Mouse (Mus musculus) kidney, postnatal 4 days (tissue): ENCODE measurements around the gene Cntnap1.

ENCODE experiments used
- DNase-seq, 2 experiments: peaks; one replicate each; pipeline ENCODE4 v3.0.0; 2021; ENCODE audit warnings: mixed read lengths in 2 of 2

The Cntnap1 gene

DNA sequence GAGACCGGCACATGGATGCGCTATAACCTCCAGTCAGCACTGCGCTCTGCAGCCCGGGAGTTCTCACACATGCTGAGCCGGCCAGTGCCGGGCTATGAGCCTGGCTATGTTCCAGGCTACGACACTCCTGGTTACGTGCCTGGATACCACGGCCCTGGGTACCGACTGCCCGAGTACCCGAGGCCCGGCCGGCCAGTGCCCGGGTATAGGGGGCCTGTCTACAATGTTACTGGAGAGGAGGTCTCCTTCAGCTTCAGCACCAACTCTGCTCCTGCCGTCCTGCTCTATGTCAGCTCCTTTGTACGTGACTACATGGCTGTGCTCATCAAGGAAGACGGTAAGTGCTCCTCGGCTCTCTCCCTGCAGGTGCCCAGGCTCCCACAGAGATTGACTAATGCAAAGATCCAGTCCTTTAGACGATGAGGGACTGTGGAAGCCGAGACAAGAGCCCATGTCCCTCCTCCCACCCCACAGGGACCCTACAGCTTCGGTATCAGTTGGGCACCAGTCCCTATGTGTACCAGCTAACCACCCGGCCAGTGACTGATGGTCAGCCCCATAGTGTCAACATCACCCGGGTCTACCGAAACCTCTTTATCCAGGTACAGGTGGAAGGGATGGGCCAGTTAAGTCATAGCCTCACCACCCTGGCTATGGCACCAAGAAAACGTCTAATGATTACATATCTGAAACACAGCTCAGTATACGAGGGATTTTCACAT lies 16.4 kb downstream of the Cntnap1 start:
- no peak for DNase-seq

DNA sequence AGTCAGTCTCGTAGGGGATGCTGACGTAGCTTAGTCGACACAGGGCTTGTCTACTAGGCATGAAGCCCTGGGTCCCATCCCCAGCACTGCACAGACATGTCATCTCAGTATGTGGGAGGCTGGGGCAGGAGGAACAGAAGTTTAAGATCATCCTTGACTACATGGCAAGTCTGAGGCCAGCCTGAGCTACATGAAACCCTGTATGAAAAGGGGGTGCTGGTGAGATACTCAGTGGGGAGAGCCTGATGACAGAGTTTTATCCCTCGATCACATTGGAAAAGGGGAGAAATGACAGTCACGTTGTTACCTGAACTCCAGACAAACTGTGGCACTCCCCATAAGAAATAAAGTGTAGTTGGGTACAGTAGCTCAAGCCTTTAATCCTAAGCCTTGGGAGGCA lies 17.2 kb downstream of the Cntnap1 start:
- DNase-seq, result no peak

DNA sequence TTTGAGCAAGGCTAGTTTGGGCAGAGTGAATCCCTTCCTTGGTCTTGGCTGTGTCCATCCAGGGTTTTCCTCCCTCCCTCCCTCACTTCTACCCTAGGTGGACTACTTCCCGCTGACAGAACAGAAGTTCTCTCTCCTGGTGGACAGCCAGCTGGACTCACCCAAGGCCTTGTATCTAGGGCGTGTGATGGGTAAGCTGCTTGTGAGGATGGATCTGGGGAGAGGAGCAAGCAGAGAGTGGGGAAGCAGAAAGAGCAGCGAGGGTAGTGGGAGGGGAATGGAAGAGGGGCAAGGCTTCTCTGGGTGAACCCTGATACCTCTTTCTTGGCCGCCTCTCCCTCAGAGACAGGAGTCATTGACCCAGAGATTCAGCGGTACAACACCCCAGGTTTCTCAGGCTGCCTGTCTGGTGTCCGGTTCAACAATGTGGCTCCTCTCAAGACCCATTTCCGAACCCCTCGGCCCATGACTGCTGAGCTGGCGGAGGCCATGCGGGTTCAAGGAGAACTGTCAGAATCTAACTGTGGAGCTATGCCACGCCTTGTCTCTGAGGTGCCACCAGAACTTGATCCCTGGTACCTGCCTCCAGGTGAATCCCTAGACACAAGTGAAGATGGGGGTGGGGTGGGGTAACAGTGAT lies 18.0 kb downstream of the Cntnap1 start:
- DNase-seq, result no peak

DNA sequence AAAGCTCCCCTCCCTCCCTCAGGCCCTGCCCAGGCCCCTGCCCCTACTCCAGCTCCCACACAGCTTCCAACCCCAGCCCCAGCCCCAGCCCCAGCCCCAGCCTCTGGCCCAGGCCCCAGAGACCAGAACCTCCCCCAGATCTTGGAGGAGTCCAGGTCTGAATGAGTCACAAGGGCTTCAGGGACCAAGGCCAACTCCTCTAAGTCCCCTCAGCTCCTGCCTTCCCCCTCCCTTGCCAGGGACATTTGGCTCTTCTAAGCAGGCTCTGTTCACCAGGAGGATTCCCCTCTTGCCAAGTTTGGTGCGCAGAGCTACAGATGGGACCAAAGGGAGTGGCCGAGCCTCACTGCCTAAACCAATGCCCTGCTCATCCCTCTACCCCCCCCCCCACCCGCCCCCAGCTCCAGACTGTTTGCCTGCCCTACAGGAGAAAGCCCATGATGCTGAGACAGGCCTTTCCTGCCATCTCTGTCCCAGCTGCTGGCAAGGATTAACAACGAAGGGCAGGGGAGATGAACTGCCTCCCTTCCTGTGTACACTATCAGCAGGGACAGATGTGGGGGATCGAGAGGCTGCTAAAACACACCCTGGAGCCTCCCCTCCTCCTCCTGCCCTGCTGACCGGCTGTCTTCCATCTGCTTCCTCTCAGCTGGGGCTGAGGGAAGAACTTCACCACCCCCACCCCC lies 19.3 kb downstream of the Cntnap1 start:
- peak; percentile 73 to 82 for DNase-seq

DNA sequence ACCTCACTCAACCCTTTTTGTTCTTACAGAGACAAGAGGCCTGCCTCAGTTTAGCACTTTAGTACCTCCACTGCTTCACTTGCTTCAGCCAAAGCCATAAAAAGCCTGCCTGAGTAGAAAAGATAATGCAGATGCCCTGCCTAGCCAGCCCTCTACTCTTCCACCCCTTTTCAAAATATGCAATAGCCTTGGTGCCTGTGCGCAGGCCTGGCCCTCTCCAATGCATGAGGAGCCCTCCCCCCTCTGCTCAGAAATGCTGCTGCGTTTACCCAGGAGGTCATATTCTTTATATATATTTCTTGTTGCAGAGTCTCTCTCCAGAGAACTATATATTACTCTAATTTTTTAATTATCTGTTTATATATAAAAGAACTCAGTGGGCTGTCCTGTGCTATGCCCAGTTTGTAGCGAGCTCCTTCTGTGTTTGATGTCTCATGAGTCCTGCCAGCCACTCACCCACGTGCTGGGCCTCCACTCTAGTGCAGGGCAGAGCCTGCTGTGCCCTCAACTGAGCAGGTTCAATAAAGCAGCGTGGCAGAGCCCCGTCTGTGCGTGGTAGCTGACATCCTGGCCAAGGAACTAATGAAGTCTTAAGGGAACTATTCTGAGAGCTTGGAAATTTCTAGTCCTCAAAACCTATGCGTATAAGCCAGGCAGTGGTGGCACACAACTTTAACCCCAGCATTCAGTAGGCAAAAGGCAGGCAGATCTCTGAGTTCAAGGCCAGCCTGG lies 20.0 kb downstream of the Cntnap1 start:
- peak in 1 of 2 experiments; percentile 57 for DNase-seq

DNA sequence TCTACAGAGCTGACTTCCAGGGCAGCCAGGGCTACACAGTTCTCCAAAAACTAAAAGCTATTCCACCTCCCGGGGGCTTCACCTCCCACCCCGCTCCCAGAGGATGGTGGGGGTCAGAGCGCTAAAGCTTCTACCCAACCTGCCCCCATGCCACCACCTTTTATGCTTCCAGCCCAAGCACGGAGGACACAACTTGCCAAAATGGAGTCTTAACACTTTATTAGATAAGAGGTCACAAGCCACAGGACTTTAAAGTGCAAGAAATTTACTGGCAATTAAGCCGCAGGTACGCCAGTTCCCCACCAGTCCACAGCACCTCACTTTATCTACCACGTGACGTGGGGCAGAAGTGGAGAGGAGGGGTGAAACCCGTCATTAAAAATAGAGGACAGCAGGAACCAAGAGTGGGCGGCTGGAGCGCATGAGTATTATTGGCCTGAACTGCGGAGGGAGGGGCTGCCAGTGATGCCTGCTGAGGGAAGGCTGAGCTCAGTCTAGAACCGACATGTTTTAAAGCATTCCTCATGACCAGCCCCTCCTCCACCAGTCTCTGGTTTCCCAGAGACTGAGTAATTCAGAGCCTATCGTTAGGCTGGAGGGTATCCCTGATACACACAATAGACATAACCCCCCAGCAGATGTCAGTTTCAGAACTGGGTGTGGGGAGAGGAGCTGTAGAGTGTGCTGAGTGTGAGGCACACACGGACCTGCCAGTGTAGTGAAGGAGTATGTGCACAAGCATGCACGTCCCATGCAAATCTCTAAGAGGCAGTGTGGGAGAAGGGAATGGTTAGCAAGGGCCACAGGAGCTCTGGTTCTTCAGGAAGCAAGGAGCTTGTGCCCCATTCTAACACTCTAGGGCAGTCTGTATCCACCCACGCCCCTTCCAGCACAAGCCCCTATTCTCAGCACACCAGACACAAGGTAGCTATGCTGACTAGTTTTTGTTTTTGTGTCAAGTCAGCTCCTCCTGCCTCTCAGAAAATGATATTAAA lies 20.9 kb downstream of the Cntnap1 start:
- DNase-seq, result peak in 1 of 2 experiments; percentile 44

DNA sequence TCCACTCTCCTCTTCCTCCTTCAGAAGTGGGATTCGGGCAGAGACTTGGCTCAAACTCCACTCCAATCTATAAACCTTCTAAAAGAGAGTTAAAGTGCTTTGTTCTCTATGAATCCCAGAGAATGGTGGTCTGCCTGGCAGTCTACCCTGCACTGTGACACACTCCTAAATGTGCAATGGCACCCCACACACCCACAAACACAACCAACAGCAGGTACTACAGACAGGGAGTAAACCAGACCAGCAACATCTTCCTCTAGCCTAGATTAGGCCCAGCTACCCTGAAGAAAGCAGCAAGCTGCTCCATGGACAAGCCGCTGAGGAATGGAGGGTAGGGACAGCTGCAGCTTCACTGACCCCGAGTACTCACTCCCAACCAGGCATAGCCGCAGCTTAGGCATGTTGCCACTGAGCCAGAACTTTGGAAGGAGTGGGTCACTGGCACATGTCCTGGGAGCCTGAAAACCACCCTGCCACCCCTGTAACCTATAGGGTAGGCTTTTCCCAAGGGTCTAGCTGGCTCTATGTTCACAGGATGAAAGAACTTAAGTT lies 21.7 kb downstream of the Cntnap1 start:
- DNase-seq, result no peak

DNA sequence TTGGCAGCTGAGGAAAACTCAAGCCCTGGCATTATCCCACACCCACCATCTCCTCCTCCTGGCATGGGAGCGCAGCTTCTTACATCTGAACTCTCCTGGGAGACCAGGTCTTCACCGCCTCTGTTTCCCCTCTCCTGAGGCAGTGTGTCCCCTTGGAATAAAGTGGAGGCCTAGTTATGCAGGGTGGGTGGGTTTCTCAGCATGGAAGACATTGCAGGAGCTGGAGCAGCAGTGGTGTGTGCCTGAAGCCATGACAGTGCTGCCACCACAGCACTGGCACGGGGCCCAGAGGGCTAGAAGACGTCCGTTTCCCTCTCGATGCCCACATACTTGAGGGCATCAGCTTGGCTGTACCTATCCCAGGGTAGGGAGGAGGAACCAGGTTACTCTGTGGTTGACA lies 22.3 kb downstream of the Cntnap1 start:
- DNase-seq, result no peak

DNA sequence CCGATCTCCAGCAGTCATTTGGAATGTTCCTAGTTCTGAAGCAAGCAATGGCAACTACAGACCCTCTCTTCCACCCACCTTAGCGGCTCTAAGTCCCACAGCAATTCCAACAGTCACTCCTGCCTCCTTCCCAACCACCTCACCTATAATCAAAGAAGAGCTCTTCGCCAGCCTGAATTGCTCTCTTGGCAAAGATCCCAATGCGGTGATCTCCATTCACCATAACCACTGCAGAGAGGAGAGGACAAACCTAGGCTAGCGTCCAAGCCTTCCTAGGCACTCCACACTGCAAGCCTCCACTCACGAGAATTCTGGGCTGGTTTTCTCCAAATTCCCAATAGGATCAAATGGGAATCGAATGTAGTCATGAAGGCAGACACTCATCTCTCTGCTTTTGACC lies 22.8 kb downstream of the Cntnap1 start:
- no peak for DNase-seq

DNA sequence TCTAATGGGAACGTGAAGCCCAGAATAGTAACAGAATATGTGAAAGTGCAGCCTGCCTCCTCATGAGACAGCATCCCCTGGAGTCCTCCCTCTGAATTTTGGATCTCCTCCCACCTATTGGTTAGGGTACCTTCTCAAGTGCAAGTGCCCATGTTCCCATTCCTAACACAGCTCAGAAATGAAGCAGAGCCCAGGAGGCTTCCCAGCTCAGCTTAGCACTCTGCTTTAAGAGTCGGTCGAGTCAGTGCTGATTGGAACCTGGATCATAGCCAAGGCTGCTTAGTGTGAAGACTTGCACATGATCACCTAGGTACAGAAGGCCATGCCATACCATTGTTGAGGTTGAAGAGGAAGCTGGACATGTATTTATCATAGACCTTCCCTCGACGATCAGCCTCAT lies 23.8 kb downstream of the Cntnap1 start:
- DNase-seq, result no peak

DNA sequence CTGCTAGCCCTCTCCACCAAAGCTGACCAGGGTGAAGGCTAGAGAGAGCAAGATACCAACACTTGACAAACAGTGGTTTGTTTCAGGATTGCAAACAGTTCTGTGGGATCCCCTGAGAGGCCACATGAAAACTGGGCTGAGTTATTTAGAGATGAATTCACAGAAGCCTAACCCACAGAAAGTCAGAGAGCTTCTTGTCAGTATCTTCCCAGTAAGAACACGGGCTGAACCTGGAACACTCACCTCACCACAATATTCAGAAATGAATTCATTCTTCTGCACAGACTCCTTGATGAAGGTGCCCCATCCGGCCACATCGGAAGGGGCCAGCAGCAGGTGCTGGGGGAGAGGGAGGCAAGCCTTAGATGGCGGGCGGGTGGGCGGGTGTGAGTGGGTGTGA lies 24.3 kb downstream of the Cntnap1 start:
- DNase-seq, result no peak

DNA sequence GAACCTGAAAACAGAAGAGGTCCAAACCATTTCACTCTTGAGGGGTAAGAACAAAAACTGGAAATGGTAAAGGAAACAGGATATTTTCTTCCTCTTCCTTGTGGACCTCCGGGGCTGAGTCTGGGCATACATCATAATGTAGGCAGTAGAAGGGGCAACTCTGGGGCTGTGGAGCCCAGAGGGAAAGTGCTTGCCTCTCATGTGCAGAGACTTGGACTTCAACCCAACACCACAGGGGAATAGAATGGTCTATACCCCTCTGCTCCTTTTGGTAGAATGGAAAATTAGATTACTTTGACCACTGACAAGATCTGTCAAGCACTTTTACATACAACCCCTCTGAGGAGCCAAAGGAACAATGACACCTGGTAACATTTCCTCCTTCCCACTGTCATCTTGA lies 24.8 kb downstream of the Cntnap1 start:
- DNase-seq, result no peak

DNA sequence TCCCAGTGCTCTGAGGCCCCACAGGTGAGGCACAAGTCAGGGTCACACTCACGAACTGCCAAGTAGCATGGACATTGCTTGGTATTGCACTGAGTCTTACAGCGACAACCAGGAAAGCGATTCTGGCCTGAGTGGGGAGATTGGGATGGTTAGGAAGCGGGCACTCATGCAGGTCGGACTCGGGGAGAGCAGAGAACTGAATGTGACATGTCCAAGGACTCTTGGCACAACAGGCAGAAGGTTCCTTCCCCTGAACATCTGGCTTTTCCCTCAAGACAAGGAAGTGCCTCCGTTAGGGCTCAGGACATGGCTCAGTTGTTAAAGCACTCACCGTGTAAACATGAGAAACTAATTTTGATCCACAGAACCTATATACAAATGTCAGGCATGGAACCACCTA lies 25.2 kb downstream of the Cntnap1 start:
- DNase-seq, result no peak

DNA sequence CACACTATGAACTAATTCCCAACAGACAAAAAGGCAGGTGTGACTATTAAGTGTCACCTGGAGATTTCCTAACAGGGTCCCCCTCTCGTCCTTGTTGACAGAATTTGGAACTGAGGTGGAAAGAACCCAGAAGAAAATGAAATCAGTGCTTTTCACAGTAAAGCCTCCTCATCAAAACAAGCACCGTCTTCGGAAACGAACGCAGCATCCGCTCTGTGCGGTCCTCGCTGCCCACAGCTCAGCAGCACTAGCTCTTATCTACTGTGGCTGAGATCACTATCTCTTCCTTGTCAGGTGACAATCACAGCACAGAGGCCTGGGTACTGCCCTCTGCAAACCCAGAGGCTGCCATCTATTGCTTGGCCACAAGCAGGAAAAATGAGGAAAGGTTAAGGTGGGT lies 25.9 kb downstream of the Cntnap1 start:
- no peak for DNase-seq

DNA sequence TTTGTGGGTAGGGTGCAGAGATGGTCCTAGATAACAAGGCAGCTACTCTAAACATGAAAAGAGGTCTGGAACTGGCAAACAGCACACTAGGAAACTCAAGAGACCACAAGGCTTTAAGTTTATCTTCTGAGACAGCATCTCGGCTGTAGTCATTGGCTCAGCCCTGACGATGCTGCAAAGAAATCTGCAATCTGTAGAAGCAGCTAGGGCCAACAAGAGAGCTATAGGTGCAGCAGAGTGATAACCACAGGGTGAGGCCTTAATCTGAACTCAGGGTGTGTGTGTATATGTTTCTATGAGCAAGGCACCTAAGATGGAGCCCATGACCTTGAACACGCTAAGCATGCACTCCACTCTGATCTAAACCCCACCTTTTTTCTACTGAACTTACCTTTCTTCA lies 29.2 kb downstream of the Cntnap1 start:
- DNase-seq, result no peak

DNA sequence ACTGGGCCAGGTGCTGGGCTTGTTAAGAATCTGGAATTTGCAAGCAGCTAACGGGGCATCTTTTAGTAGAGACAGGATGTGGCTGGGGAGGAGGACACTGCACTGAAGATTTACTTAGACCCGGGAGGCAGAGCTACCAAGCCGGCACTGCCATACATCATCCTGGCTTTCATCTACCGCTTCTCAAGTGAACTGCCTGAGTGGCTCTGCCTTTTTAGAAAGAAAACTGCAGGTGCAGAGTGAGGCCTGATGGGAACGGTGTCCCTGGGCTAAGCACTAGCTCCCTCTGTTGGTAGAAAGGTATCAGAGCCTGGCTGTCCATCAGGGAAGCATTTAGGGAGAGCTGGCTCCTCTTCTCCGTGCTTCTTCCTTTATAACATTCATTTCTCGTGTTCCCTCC lies 30.7 kb downstream of the Cntnap1 start:
- peak in 1 of 2 experiments; percentile 52 for DNase-seq

DNA sequence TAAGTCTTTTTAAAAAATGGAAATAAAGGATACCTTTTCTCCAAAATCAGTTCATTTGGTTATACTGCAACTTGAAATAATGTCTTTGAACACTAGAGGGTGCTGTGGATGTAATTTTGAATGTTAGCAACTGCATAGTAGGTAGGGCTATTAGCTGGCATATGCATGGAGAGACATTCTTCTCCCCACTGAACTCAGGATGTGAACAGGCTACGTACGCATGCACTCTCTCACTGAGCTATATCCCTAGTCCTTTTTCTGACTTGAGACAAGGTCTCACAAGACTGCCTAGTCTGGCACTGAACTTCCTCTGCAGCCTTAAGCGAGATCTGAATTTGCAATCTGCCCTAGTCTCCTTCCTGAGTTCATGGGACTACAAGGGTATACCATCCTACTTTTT lies 41.6 kb downstream of the Cntnap1 start:
- peak in 1 of 2 experiments; percentile 27 for DNase-seq

DNA sequence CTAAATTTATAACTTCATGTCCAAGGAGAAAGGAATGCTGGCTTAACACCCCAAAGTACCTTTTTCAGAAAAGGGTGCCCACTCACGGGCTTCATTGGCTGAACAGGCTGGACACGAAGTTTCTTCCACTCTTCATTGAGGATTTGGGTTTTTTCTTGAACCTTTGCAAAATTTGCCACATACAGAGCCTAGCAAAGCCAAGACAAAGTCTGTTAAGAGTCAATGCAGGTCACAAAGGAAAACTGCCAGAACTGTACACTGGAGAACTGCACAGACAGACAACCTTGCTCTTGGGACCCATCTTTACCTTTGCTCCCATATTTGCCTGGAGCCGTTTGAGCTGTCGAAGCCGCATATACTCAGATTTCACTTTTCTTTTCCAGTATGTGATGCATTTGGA lies 46.6 kb downstream of the Cntnap1 start:
- DNase-seq, result no peak

DNA sequence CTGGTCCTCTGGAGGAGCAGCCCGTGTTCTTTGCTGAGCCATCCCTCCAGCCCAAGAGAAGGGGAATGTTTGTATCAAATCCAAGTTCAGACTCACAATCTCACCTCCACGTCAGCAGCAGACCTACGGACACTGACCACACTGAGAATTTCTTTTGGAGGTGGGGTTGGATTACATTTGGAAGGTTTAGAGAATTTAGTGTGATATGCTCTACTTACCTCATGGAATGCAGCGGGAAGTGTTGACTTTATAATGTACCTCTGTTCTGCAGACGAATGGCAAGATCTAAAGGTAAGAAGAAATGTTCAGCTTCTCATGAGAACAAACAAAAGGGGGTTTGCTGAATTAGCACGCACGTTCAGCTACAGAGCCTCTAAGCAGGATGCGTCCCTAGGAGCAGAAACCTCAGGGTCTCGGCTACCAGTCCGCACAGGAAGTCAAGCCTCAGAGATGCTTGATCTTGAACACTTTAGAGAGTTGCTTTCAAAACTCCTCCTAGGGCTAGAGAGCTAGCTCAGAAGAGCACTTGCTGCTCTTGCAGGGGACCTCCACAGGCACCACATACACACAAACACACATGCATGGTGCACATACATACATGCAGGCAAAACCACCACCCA lies 48.2 kb downstream of the Cntnap1 start:
- no peak for DNase-seq

DNA sequence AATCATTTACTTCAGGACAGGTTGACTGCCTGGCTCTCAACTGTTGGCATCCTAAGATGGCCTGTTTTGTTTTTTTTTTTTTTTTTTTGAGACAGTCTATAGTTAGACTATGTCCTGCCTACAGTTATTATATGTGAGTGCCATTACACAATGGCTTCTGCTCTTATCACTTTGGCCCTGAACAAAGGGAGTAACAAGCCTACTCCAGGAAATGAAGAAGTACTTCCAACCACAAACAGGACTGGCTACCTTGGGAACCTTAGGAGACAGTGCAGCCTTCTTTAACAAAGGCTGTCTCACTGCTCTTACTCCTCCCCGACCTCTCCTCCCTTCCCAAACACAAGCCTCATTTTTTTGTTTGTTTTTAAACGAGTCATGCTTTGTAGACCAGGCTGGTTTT lies 50.5 kb downstream of the Cntnap1 start:
- DNase-seq, result no peak

DNA sequence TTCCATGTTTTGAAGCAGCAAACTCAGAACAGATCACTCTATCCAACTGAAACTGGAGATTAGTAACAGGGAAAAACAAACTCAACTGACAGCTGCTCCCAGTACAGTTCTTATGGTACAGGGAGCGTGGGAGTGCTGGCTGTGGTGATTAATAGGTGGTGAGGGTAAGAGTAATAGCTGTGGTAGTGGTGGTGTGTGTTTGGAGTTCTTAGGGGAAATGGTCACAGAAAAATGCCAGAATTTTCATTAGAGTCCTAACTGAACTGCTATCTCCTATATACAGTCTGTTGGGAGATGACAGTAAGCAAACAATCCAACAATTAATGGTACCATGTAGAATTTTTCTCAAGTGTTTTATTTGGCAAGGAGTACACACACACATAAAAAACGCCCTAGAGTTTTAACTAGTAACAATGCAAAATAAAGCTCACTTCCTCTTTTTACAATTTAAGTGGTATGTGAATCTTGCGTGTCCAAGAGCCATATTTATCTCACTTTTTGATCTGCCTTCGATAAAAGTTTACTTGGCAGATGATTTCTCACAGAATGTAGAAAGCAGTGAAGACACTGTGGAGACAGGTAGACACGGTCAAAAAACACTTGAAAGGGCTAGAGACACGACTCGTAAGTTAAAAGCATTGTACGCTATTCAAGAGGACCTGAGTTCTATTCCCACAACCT lies 51.1 kb downstream of the Cntnap1 start:
- DNase-seq, result peak; percentile 50 to 57
